Mouse (Mus musculus) G1E (cell line): ENCODE data around the gene Sco2.

Source experiments
- CTCF ChIP-seq: IDR thresholded peaks from 2 replicates; pipeline ENCODE4 v1.5.1; 2012; ENCODE audit warnings: low read depth, low read length, inconsistent platforms, mixed read lengths
- GATA1 ChIP-seq: IDR thresholded peaks from 2 replicates; pipeline ENCODE4 v1.6.1; 2012; ENCODE audit warnings: borderline replicate concordance, low read length, inconsistent platforms, mixed read lengths
- GATA2 ChIP-seq: IDR thresholded peaks from 2 replicates; pipeline ENCODE4 v1.6.1; 2012; ENCODE audit warnings: low read depth, low read length, inconsistent platforms, borderline replicate concordance
- POLR2AphosphoS5 ChIP-seq: IDR thresholded peaks from 2 replicates; pipeline ENCODE4 v1.6.1; 2012; ENCODE audit warnings: low read depth, low read length, inconsistent platforms; ENCODE audit not compliant: insufficient replicate concordance
- TAL1 ChIP-seq: conservative IDR thresholded peaks from 2 replicates; pipeline ENCODE4 v1.6.1; 2012; ENCODE audit warnings: low read depth, low read length, inconsistent platforms, mixed read lengths

- TF ChIP-seq CTCF (no peak), TAL1 (no peak), POLR2AphosphoS5 (no peak), GATA1 (no peak), GATA2 (no peak)
Measured at GRCm38 (mm10) chr15:89336422-89336821, 37.2 kb downstream of the Sco2 start.
